Mouse (Mus musculus) intestine, embryonic 16.5 days (tissue): Measurements from ENCODE around the gene Pdx1. TPM values are rescaled to one million over a fixed set of nuclear protein-coding genes. Genes with fewer than 3 reads are reported as not detected.

Source experiments
- ATAC-seq: fragments of 200-750 bp; cut with Nextera tagmentation; 2 replicates; pipeline ENCODE4 v1.8.0; 2017; ENCODE audit warnings: moderate TSS enrichment, moderate library complexity
- H3K27ac ChIP-seq: fragments of 300-500 bp; sonication (generic); 2 replicates; pipeline ENCODE4 v1.5.1; 2014; ENCODE audit warnings: mild to moderate bottlenecking, low read length
- H3K27me3 ChIP-seq: fragments of 300-500 bp; sonication (generic); replicated peaks from 2 replicates; pipeline ENCODE4 v1.6.1; 2014; ENCODE audit warnings: low read length, control low read depth, mixed read lengths; ENCODE audit not compliant: control insufficient read depth, insufficient read depth
- H3K36me3 ChIP-seq: fragments of 300-500 bp; sonication (generic); 2 replicates; pipeline ENCODE4 v1.6.1; 2014; ENCODE audit warnings: low read length, control low read depth; ENCODE audit not compliant: control insufficient read depth, insufficient read depth
- H3K4me1 ChIP-seq: fragments of 300-500 bp; sonication (generic); 2 replicates; pipeline ENCODE4 v1.6.1; 2014; ENCODE audit warnings: low read length, control low read depth, mixed read lengths; ENCODE audit not compliant: control insufficient read depth, insufficient read depth
- H3K4me2 ChIP-seq: fragments of 300-500 bp; sonication (generic); 2 replicates; pipeline ENCODE4 v1.6.1; 2014; ENCODE audit warnings: low read depth, low read length, control low read depth
- H3K4me3 ChIP-seq: fragments of 300-500 bp; sonication (generic); 2 replicates; pipeline ENCODE4 v1.5.1; 2014; ENCODE audit warnings: mild to moderate bottlenecking, low read length
- H3K9ac ChIP-seq: fragments of 300-500 bp; sonication (generic); 2 replicates; pipeline ENCODE4 v1.6.1; 2014; ENCODE audit warnings: low read depth, low read length
- H3K9me3 ChIP-seq: fragments of 300-500 bp; sonication (generic); 2 replicates; pipeline ENCODE4 v1.6.1; 2016; ENCODE audit warnings: low read length, control low read depth; ENCODE audit not compliant: control insufficient read depth
- WGBS: fragments of 180-500 bp; shearing (Covaris S2); extraction: QIAGEN DNeasy Blood & Tissue Kit; methylation state at CpG from one replicate; pipeline ENCODE4 v1.1.7; 2014; 5-methylcytosine and 5-hydroxymethylcytosine counted together
- polyA plus RNA-seq: library from polyadenylated mRNA; unstranded; fragments of >200 nt; fragmentation: Nextera tagmentation; extraction: Ambion mirVana; gene quantifications from 2 replicates; pipeline ENCODE4 v1.2.1, GENCODE M21; 2015

Gene Pdx1
- polyA plus RNA-seq, 1 experiment from 2014 or later: 5.3 TPM

- WGBS: 7% methylated on average over 18 of the region's 18 CpGs
- no peaks in the 10 kb centered on the region for H3K36me3 ChIP-seq
These were observed 7.2 kb downstream of the Pdx1 start for GRCm38 (mm10) chr5:147276701-147277546.

GRCm38 (mm10) chr5:147277547-147277925 is 7.8 kb downstream of the Pdx1 start:
- Histone ChIP-seq H3K9me3 (no peaks in the 10 kb centered on the region), H3K4me1 (no peaks in the 10 kb centered on the region), H3K36me3 (no peaks in the 10 kb centered on the region), H3K4me3 (no peak overlapping the region), H3K9ac (no peak overlapping the region), H3K4me2 (no peak overlapping the region), H3K27ac (no peak overlapping the region), H3K27me3 (peaks cover 59% of the 10 kb centered on the region)
- no peak for ATAC-seq
- WGBS: 7% methylated on average over 13 of the region's 13 CpGs

More at GRCm38 (mm10) chr5:147276701-147277546, 7.2 kb downstream of the Pdx1 start:
- Histone ChIP-seq H3K27ac (no peak overlapping the region), H3K27me3 (peaks cover 60% of the 10 kb centered on the region), H3K4me3 (no peak overlapping the region), H3K9me3 (no peaks in the 10 kb centered on the region), H3K9ac (no peak overlapping the region), H3K4me1 (no peaks in the 10 kb centered on the region), H3K4me2 (no peak overlapping the region)
- ATAC-seq: no peak

- no peaks in the 10 kb centered on the region for H3K4me1 ChIP-seq
- no peak overlapping the region for H3K9ac ChIP-seq
- H3K9me3 ChIP-seq: no peaks in the 10 kb centered on the region
- H3K27ac ChIP-seq: no peak overlapping the region
- ATAC-seq: no peak
- H3K4me3 ChIP-seq: no peak overlapping the region
- H3K36me3 ChIP-seq: no peaks in the 10 kb centered on the region
- H3K27me3 ChIP-seq: peaks cover 10% of the 10 kb centered on the region
- WGBS: 73% methylated on average over 4 of the region's 4 CpGs
- no peak overlapping the region for H3K4me2 ChIP-seq
These were observed 14.6 kb downstream of the Pdx1 start for GRCm38 (mm10) chr5:147284365-147284764.

GRCm38 (mm10) chr5:147291764-147292505 is 22.2 kb downstream of the Pdx1 start:
- 0 out of 2 replicates have a peak overlapping the region, but pooled peaks have one; percentile 29 for H3K9ac ChIP-seq
- ATAC-seq: peak; percentile 43

GRCm38 (mm10) chr5:147292506-147293120 is 22.9 kb downstream of the Pdx1 start:
- 22% methylated on average over 13 of the region's 13 CpGs for WGBS
- H3K27ac ChIP-seq: peak overlapping the region; percentile 78
- 0 out of 2 replicates have a peak overlapping the region, but pooled peaks have one; percentile 29 for H3K9ac ChIP-seq
- peak overlapping the region; percentile 40 for H3K4me2 ChIP-seq
- no peaks in the 10 kb centered on the region for H3K36me3 ChIP-seq
- peak; percentile 79 for ATAC-seq
- H3K9me3 ChIP-seq: no peaks in the 10 kb centered on the region
- peak overlapping the region; percentile 23 for H3K4me3 ChIP-seq
- peaks cover 9% of the 10 kb centered on the region for H3K4me1 ChIP-seq
- H3K27me3 ChIP-seq: 0 out of 2 replicates have a peak, but pooled peaks cover 4% of the 10 kb centered on the region

More at GRCm38 (mm10) chr5:147291764-147292505, 22.2 kb downstream of the Pdx1 start:
- H3K36me3 ChIP-seq: no peaks in the 10 kb centered on the region
- peak overlapping the region; percentile 78 for H3K27ac ChIP-seq
- no peaks in the 10 kb centered on the region for H3K9me3 ChIP-seq
- 23% methylated on average over 16 of the region's 16 CpGs for WGBS
- peak overlapping the region; percentile 23 for H3K4me3 ChIP-seq
- H3K4me1 ChIP-seq: peaks cover 9% of the 10 kb centered on the region
- 0 out of 2 replicates have a peak, but pooled peaks cover 4% of the 10 kb centered on the region for H3K27me3 ChIP-seq
- H3K4me2 ChIP-seq: peak overlapping the region; percentile 40

- 15% methylated on average over 18 of the region's 18 CpGs for WGBS
- Histone ChIP-seq H3K36me3 (no peaks in the 10 kb centered on the region), H3K4me1 (peaks cover 9% of the 10 kb centered on the region), H3K27ac (peak overlapping the region; percentile 78), H3K4me3 (no peak overlapping the region), H3K27me3 (0 out of 2 replicates have a peak, but pooled peaks cover 7% of the 10 kb centered on the region), H3K4me2 (peak overlapping the region; percentile 40; the same call in 1 of the 2 replicates), H3K9ac (no peak overlapping the region), H3K9me3 (no peaks in the 10 kb centered on the region)
- peak; percentile 80 for ATAC-seq
These were observed 23.6 kb downstream of the Pdx1 start for GRCm38 (mm10) chr5:147293127-147293910.

GRCm38 (mm10) chr5:147294121-147294520 is 24.4 kb downstream of the Pdx1 start:
- ATAC-seq: peak; percentile 49
- H3K9ac ChIP-seq: no peak overlapping the region
- H3K4me2 ChIP-seq: no peak overlapping the region; the same call in 1 of the 2 replicates
- H3K9me3 ChIP-seq: no peaks in the 10 kb centered on the region
- peaks cover 11% of the 10 kb centered on the region for H3K4me1 ChIP-seq
- H3K27me3 ChIP-seq: peaks cover 9% of the 10 kb centered on the region; the same call in 1 of the 2 replicates
- no peak overlapping the region for H3K4me3 ChIP-seq
- H3K36me3 ChIP-seq: no peaks in the 10 kb centered on the region
- no peak overlapping the region for H3K27ac ChIP-seq
- 19% methylated on average over 20 of the region's 20 CpGs for WGBS

- Histone ChIP-seq H3K9me3 (no peaks in the 10 kb centered on the region), H3K4me1 (peaks cover 12% of the 10 kb centered on the region), H3K27me3 (peaks cover 21% of the 10 kb centered on the region), H3K27ac (no peak overlapping the region), H3K9ac (no peak overlapping the region), H3K4me3 (no peak overlapping the region), H3K4me2 (no peak overlapping the region), H3K36me3 (no peaks in the 10 kb centered on the region)
- WGBS: 66% methylated on average over 5 of the region's 5 CpGs
- ATAC-seq: no peak
These were observed 27.5 kb downstream of the Pdx1 start for GRCm38 (mm10) chr5:147297249-147297648.
